Mouse (Mus musculus) lung, embryonic 16.5 days (tissue): ENCODE results near the gene BC049352. TPM values are rescaled to one million over a fixed set of nuclear protein-coding genes. Genes with fewer than 3 reads are reported as not detected.

Experiments
- ATAC-seq: fragments of 200-750 bp; cut with Nextera tagmentation; 2 replicates; pipeline ENCODE4 v1.8.0; 2017; ENCODE audit warnings: low read depth, mild to moderate bottlenecking, moderate library complexity
- H3K27ac ChIP-seq: fragments of 300-500 bp; sonication (generic); 2 replicates; pipeline ENCODE4 v1.5.1; 2014; ENCODE audit warnings: mild to moderate bottlenecking, control low read depth, low read length
- H3K27me3 ChIP-seq: fragments of 300-500 bp; sonication (generic); 2 replicates; pipeline ENCODE4 v1.6.1; 2014; ENCODE audit warnings: low read depth, low read length, mixed read lengths; ENCODE audit not compliant: control insufficient read depth, insufficient read depth
- H3K36me3 ChIP-seq: fragments of 300-500 bp; sonication (generic); 2 replicates; pipeline ENCODE4 v1.6.1; 2014; ENCODE audit warnings: low read length; ENCODE audit not compliant: control insufficient read depth, insufficient read depth
- H3K4me1 ChIP-seq: fragments of 300-500 bp; sonication (generic); replicated peaks from 2 replicates; pipeline ENCODE4 v1.6.1; 2014; ENCODE audit warnings: low read length, mixed read lengths; ENCODE audit not compliant: control insufficient read depth, insufficient read depth
- H3K4me2 ChIP-seq: fragments of 300-500 bp; sonication (generic); 2 replicates; pipeline ENCODE4 v1.6.1; 2014; ENCODE audit warnings: low read depth, low read length, control low read depth
- H3K4me3 ChIP-seq: fragments of 300-500 bp; sonication (generic); 2 replicates; pipeline ENCODE4 v1.5.1; 2014; ENCODE audit warnings: mild to moderate bottlenecking, low read length, control low read depth
- H3K9ac ChIP-seq: fragments of 300-500 bp; sonication (generic); 2 replicates; pipeline ENCODE4 v1.6.1; 2014; ENCODE audit warnings: low read length, control low read depth
- H3K9me3 ChIP-seq: fragments of 300-500 bp; sonication (generic); 2 replicates; pipeline ENCODE4 v1.6.1; 2016; ENCODE audit warnings: low read length; ENCODE audit not compliant: control insufficient read depth
- whole genome bisulfite sequencing: fragments of 180-500 bp; shearing (Covaris S2); extraction: QIAGEN DNeasy Blood & Tissue Kit; methylation state at CpG from one replicate; pipeline ENCODE4 v1.1.7; 2014; 5-methylcytosine and 5-hydroxymethylcytosine counted together
- polyA plus RNA-seq: library from polyadenylated mRNA; unstranded; fragments of >200 nt; fragmentation: Nextera tagmentation; extraction: Ambion mirVana; gene quantifications from 2 replicates; pipeline ENCODE4 v1.2.1, GENCODE M21; 2015

BC049352 gene
- polyA plus RNA-seq, 1 experiment from 2014 or later: 0.14 TPM

DNA sequence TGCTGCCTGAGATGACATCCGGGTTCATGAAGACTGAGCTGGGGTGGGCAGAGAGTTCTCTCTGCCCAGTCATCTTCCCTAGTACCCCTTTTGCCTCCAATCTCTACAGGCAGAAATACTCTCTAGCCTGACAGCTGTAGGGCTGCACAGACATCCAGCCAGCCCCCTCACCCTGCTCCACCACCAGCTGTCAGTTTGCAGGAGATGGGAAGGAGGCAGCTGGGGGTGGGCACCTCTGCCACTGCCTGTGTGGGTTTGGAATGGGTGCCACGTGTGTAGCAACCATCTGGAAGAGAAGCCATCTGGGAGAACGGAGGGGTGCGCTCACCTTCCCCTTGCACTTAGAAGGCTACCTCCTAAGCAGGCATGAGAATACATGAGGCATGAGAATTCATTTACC is 3.4 kb downstream of the BC049352 start:
- ATAC-seq: no peak
- WGBS: 66% methylated on average over 4 of the region's 4 CpGs
- no peaks in the 10 kb centered on the region for H3K9me3 ChIP-seq

DNA sequence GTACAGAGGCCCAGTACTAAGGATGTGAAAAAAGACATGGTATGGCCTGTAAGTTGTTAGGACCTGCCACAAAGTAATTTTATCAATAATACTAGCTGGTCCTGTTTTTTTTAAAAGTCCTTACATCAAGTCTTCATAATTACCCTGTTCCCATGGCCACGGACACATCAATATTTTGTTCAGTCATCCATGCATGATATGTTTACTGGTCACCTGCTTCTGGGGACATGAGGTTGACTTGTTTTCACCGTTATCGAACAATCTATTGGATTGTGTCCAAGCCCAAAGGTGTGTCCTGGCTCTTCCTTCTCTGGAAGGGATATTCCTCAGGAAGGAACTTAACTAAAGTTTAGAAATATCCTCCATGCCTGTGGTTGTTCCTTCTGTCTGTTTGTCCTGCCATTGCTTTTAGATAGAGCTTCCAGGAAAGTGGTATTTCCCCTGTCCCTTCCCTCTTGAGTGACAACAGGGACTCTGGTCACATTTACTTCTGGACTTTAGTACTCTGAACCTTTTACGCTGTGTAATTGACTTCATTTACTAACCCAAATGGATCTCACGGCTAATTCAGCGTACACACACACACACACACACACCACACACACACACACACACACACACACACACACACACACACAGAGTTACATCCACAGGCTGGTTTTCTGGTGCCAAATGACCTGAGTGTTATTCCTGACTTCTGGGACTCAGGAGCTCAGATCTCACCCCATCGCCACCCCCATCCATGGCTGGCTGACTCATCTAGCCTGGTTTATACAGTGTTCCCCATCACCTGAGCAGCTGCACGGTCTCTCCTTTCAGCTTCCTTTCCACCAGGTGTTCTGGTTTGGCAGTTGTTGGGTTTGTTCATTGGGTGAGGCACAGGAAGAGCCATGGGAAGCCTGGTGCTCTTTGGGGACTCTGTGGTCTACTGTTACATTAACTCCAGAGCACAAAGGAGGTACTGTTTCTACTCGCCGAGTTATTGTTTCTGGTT is 7.1 kb downstream of the BC049352 start:
- H3K4me3 ChIP-seq: no peak overlapping the region
- WGBS: 84% methylated on average over 10 of the region's 10 CpGs
- no peak overlapping the region for H3K27ac ChIP-seq
- no peaks in the 10 kb centered on the region for H3K4me1 ChIP-seq
- ATAC-seq: no peak
- H3K36me3 ChIP-seq: no peaks in the 10 kb centered on the region
- no peak overlapping the region for H3K9ac ChIP-seq
- no peaks in the 10 kb centered on the region for H3K9me3 ChIP-seq
- H3K4me2 ChIP-seq: no peak overlapping the region
- H3K27me3 ChIP-seq: no peaks in the 10 kb centered on the region

More for the DNA sequence above, 3.4 kb downstream of the BC049352 start:
- no peak overlapping the region for H3K27ac ChIP-seq
- H3K36me3 ChIP-seq: no peaks in the 10 kb centered on the region
- no peak overlapping the region for H3K4me3 ChIP-seq
- no peaks in the 10 kb centered on the region for H3K27me3 ChIP-seq
- no peaks in the 10 kb centered on the region for H3K4me1 ChIP-seq
- H3K9ac ChIP-seq: no peak overlapping the region
- H3K4me2 ChIP-seq: no peak overlapping the region

DNA sequence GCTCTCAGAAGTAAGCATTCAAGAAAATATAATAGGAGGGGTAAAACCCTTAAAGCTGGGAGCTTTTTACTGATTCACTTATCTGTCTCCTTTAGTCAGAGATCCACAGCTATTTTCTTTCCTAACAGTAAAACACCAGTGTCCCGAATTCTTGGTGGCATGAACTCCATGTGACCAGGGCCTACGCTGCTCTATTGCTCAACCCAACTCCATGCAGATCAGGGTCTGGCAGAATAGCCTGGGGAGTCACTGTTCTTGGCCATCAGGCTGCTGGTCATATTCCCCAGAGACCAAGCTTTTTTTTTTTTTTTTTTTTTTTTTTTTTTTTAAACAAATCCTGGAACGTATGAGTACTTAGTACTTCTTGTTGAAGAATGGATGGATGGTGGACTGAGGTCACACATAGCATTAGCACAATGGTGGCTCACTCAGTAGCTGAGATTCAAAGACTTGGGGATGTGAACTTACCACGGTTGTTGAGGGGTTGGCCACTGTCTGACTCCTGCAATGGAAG is 7.9 kb downstream of the BC049352 start:
- Histone ChIP-seq H3K4me2 (no peak overlapping the region), H3K27ac (no peak overlapping the region), H3K27me3 (no peaks in the 10 kb centered on the region), H3K9ac (no peak overlapping the region), H3K9me3 (no peaks in the 10 kb centered on the region), H3K4me3 (no peak overlapping the region), H3K36me3 (no peaks in the 10 kb centered on the region), H3K4me1 (no peaks in the 10 kb centered on the region)
- WGBS: 86% methylated on average over 4 of the region's 4 CpGs
- ATAC-seq: no peak

DNA sequence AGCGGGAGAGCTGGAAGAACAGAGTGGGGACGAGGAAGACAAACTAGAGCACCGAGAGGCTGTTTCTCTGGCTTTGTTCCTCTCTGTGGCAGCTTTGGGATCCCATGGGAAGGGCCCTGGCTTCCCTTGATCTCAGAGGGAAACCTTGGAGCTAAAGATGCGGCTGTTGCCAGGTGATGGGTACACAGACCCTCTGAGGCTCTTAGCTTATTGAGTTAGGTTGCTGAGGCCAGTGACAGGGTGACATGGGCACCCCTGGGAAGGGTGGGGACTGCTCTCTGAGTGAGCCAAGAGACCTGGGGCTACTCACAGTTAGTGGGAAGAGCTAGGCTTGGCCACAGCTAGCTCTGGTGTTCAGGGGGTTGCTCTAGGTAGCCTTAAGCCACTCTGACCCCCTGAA is 13.7 kb downstream of the BC049352 start:
- Histone ChIP-seq H3K4me2 (no peak overlapping the region), H3K36me3 (no peaks in the 10 kb centered on the region), H3K27ac (no peak overlapping the region), H3K4me3 (no peak overlapping the region), H3K4me1 (no peaks in the 10 kb centered on the region), H3K9ac (no peak overlapping the region), H3K27me3 (no peaks in the 10 kb centered on the region), H3K9me3 (no peaks in the 10 kb centered on the region)
- no peak for ATAC-seq
- 67% methylated on average over 4 of the region's 4 CpGs for WGBS

DNA sequence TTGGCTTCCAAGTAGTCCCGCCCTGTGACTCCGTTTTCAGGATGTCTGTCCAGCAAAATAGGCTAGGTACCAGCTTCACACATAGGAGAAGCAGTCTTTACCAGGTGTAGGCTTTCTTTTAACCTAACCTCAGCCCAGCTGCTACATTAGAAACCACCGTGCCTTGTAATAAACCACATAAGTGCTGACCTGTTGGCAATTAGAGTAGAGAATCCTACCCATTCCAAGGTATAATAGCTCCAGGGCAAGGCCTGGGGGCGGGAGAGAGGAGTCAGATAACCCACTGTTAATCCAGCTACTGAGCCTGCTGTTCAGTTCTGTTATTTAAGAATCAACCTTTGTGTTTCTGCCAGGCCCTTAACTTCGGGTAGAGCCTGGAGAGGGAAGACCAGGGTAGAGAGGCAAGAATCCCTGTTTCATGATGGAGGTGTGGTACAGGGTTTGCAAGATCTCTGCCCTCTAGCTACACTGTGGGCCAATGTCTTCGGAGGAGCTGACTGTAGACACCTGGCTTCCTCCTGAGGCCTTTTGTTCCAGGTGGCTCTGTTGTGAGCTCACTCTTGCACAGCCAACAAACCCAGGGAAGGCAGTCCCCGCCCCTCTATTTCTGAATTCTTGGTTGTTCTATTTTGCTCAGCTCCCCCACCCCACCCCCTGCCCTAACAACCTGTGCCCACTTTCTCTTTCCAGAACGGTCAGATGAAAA is 14.5 kb downstream of the BC049352 start:
- no peak overlapping the region for H3K9ac ChIP-seq
- no peaks in the 10 kb centered on the region for H3K36me3 ChIP-seq
- H3K27me3 ChIP-seq: no peaks in the 10 kb centered on the region
- H3K4me1 ChIP-seq: no peaks in the 10 kb centered on the region
- H3K4me2 ChIP-seq: no peak overlapping the region
- WGBS: 67% methylated on average over 8 of the region's 8 CpGs
- no peak overlapping the region for H3K27ac ChIP-seq
- no peak overlapping the region for H3K4me3 ChIP-seq
- no peaks in the 10 kb centered on the region for H3K9me3 ChIP-seq
- ATAC-seq: no peak

DNA sequence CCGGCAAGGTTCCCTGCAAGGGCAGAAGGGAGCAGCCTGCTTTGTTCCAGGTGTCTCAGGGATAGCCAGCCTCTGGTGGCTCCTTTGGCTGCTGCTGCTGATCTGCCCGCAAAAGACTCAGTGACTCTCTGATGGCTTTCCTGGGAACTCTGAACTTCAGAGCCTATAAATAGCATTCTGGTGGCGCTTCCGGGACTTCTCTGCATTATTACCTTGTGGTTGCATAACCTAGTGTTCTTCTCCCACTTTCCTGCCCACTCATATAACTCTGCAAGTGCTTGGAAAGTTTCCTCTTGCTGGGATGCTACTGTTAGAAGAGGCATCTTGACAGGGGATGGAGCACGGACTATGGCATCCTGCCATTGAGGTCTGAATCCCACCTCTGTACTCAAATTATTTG is 15.7 kb downstream of the BC049352 start:
- H3K4me1 ChIP-seq: no peaks in the 10 kb centered on the region
- H3K36me3 ChIP-seq: no peaks in the 10 kb centered on the region
- H3K4me2 ChIP-seq: no peak overlapping the region
- H3K27me3 ChIP-seq: no peaks in the 10 kb centered on the region
- H3K9me3 ChIP-seq: no peaks in the 10 kb centered on the region
- ATAC-seq: no peak
- H3K4me3 ChIP-seq: no peak overlapping the region
- no peak overlapping the region for H3K9ac ChIP-seq
- 66% methylated on average over 5 of the region's 5 CpGs for WGBS
- H3K27ac ChIP-seq: no peak overlapping the region

DNA sequence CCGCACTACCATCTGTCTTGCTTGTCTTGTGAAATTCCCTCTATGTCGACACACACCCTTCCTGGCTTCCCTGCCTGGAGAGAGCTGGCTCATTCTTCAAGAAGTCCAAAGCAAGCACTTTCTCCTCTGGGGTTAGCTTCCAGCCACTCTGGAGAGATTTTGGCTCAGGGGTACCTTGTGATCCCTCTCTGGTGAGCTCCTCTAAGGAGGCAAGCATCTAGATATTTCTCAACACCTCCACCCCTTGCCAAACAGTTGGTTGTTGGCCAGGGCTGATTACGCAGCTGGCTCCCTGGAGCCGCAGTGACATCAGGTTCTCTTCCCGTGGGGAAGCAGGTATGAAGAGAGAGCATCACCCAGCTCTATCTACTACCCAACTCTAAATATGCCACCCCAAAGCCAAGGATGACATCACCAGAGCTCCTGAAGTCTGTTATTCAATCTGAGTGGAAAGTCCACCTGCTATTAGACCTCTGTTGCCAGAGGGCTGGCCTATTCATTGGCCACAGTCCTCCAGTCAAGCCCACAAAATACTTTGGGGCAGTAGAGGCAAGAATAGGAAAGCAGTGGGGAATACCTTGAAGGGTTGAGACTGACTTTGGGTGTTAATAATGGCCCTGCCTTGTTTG is 19.6 kb downstream of the BC049352 start:
- no peak overlapping the region for H3K4me2 ChIP-seq
- H3K27ac ChIP-seq: no peak overlapping the region
- no peak overlapping the region for H3K9ac ChIP-seq
- no peak for ATAC-seq
- H3K36me3 ChIP-seq: no peaks in the 10 kb centered on the region
- 71% methylated on average over 5 of the region's 5 CpGs for WGBS
- no peaks in the 10 kb centered on the region for H3K9me3 ChIP-seq
- H3K27me3 ChIP-seq: no peaks in the 10 kb centered on the region
- H3K4me1 ChIP-seq: no peaks in the 10 kb centered on the region
- H3K4me3 ChIP-seq: no peak overlapping the region

DNA sequence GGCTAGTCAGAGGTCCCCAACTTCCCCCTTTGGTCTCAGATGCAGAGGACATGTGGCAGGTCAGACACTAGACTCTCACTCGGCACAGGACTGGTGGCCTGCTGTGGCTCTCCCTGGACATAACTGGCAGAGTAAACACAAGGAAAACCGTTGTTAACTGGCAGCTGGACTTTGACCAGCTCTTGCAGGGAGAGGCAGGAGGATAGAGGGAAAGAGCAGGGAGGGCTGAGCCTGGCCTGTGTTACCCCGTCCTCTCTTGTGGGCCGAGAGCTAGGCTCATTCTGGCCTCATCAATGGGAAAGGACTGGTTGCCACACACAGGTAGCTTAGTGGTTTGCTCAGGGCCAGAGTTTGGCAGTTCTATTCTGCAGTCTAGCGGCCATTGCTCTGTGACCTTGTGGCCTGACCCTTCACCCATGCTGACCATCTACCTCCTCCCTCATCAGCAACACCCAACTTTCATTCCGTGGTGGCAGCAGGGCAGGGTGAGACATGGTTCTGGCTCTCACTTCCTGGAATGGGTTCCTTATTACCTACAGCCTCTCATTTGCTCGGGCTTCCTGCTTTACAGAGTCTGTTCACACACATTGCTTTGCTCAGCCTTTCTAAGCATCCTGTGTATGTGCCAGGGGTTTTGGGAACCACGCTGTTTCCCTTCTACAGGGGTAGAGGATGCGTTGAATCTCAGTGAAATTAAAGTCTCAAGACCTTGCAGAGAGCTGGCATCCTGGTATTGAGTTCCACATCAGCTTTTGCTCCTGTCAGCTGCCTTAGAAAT is 20.4 kb downstream of the BC049352 start:
- no peaks in the 10 kb centered on the region for H3K4me1 ChIP-seq
- no peak overlapping the region for H3K4me3 ChIP-seq
- H3K9me3 ChIP-seq: no peaks in the 10 kb centered on the region
- WGBS: 60% methylated on average over 9 of the region's 9 CpGs
- ATAC-seq: no peak
- no peaks in the 10 kb centered on the region for H3K27me3 ChIP-seq
- no peaks in the 10 kb centered on the region for H3K36me3 ChIP-seq
- H3K9ac ChIP-seq: no peak overlapping the region
- H3K27ac ChIP-seq: no peak overlapping the region
- no peak overlapping the region for H3K4me2 ChIP-seq
